Mouse (Mus musculus) E14TG2a.4 (cell line): ENCODE measurements at regions not wholly inside any gene's neighbourhood (a gene's known extent, or its start where the extent isn't known, plus 50 kb on each side); places are given as distances from the start of the nearest gene placed in this dataset.

Experiments
- H3K27me3 ChIP-seq: 2 replicates; pipeline ENCODE4 v1.6.1; 2014; ENCODE audit warnings: low read length, control low read depth; ENCODE audit not compliant: insufficient read depth
- H3K36me3 ChIP-seq: 2 replicates; pipeline ENCODE4 v1.6.1; 2014; ENCODE audit warnings: low read length, control low read depth; ENCODE audit not compliant: insufficient read depth
- H3K4me1 ChIP-seq: replicated peaks from 2 replicates; pipeline ENCODE4 v1.6.1; 2014; ENCODE audit warnings: low read depth, low read length, control low read depth
- H3K4me3 ChIP-seq: replicated peaks from 2 replicates; pipeline ENCODE4 v1.5.1; 2014; ENCODE audit warnings: mild to moderate bottlenecking, low read length
- H3K9me3 ChIP-seq: 2 replicates; pipeline ENCODE4 v1.6.1; 2014; ENCODE audit warnings: low read length, control low read depth
- CTCF ChIP-seq: conservative IDR thresholded peaks from 2 replicates; pipeline ENCODE4 v1.5.1; 2014; ENCODE audit warnings: low read length
- NANOG ChIP-seq: IDR thresholded peaks from 2 replicates; pipeline ENCODE4 v1.6.1; 2014; ENCODE audit warnings: borderline replicate concordance, low read length, mixed read lengths
- POU5F1 ChIP-seq: IDR thresholded peaks from 2 replicates; pipeline ENCODE4 v1.6.1; 2014; ENCODE audit warnings: low read length, borderline replicate concordance

DNA sequence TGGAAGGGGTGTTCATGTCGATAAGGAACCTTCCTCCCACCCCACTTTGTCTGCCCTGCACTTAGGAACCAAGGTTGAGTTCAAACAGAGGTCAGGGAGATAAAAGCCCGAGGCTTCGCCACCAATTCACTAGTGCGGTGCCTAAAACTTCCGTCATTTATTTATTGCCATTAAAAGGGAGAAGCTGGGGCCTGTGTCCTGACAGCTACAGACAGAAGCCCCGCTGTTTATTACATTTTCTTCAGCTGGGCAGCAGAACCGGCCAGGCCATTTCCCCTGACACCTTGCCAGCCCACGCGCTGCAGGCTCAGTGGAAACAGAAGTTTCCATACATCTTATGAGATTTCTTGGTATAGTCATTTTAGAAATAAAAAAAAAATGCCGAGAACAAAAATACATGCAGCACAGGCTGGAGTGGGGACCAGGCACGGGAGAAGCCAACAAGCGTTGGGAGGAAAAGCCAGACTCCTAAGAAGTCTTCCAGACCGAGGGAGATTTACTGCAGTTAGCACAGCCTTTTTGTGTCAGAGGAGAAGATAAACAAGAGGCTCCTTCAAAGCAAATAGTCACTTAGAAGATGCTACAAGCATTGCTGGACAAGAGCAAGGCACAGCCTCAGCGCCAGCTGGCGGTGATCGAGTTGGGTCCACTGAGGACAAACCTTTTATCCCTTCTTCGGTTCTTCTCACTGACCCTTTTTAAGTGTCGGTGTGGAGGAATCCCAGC, 120.5 kb upstream of the Gm10295 start:
- Histone ChIP-seq H3K4me1 (0 out of 2 replicates have a peak, but pooled peaks cover 2% of the 10 kb centered on the region), H3K9me3 (no peaks in the 10 kb centered on the region), H3K27me3 (no peaks in the 10 kb centered on the region), H3K36me3 (no peaks in the 10 kb centered on the region), H3K4me3 (no peak overlapping the region)
- TF ChIP-seq POU5F1 (no peak), NANOG (no peak), CTCF (no peak)

DNA sequence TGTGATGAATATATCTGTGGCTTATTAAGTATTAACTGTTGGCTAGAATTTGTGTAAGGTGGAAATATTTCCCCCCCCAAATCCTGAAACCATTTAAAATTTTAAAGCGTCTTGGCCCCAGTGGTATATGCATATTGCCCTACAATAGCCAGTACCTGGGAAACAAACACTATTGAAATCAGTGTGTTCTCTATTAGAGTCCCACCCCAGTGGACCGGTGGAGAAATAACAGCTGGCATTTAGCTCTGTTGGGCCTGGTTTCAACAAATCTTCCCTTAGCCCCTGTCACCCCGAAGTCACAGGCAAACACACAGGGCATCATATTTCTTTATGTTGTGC, 120.0 kb upstream of the Gm10295 start:
- H3K4me3 ChIP-seq, result no peak overlapping the region
- H3K27me3 ChIP-seq, result no peaks in the 10 kb centered on the region
- TF ChIP-seq CTCF, result no peak
- TF ChIP-seq NANOG, result no peak
- TF ChIP-seq POU5F1, result no peak
- 0 out of 2 replicates have a peak, but pooled peaks cover 2% of the 10 kb centered on the region for H3K4me1 ChIP-seq
- no peaks in the 10 kb centered on the region for H3K36me3 ChIP-seq
- H3K9me3 ChIP-seq, result no peaks in the 10 kb centered on the region

DNA sequence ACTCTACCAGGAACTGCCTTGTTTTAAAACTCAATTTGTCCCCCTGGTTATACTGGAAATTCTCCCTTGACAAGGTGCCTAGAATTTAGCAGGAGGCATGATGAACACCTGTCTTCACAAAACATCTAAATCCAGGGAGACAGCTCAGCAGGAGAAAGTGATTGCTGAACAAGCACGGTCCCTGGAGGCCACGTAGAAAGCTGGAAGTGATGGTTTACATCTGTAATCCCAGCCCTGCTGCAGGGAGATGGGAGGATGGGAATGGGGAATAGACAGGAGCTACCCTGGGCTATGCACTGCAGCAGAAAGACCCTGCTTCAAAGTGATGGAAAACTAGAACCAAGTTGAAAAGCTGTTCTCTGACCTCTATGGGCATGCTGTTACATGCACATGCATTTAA, 119.1 kb upstream of the Gm10295 start:
- Histone ChIP-seq H3K4me3 (no peak overlapping the region), H3K36me3 (no peaks in the 10 kb centered on the region), H3K27me3 (no peaks in the 10 kb centered on the region), H3K9me3 (no peaks in the 10 kb centered on the region), H3K4me1 (0 out of 2 replicates have a peak, but pooled peaks cover 2% of the 10 kb centered on the region)
- no peak for TF ChIP-seq CTCF
- no peak for TF ChIP-seq POU5F1
- TF ChIP-seq NANOG, result no peak

DNA sequence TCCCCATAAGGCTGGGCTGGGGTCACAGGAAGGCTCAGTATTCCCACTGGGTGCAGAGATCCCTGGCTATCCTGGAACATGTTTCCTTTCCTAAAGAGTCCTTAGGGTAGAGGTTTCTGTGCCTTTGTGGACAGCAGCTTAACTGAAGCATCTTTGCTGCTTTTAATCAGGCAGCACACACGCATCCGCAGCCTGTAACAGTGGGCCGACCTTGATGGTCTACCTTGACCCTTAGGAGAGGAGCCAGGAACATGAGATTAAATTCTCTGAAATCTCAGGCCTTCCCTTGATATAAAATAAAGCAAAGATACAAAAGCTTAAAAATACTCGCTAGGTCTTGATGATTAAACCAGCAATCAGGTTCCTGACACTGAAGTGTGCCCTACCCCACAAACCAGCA, 118.7 kb upstream of the Gm10295 start:
- H3K4me1 ChIP-seq, result 0 out of 2 replicates have a peak, but pooled peaks cover 2% of the 10 kb centered on the region
- H3K4me3 ChIP-seq, result no peak overlapping the region
- no peaks in the 10 kb centered on the region for H3K9me3 ChIP-seq
- H3K36me3 ChIP-seq, result no peaks in the 10 kb centered on the region
- H3K27me3 ChIP-seq, result no peaks in the 10 kb centered on the region
- TF ChIP-seq CTCF, result no peak
- no peak for TF ChIP-seq NANOG
- no peak for TF ChIP-seq POU5F1

DNA sequence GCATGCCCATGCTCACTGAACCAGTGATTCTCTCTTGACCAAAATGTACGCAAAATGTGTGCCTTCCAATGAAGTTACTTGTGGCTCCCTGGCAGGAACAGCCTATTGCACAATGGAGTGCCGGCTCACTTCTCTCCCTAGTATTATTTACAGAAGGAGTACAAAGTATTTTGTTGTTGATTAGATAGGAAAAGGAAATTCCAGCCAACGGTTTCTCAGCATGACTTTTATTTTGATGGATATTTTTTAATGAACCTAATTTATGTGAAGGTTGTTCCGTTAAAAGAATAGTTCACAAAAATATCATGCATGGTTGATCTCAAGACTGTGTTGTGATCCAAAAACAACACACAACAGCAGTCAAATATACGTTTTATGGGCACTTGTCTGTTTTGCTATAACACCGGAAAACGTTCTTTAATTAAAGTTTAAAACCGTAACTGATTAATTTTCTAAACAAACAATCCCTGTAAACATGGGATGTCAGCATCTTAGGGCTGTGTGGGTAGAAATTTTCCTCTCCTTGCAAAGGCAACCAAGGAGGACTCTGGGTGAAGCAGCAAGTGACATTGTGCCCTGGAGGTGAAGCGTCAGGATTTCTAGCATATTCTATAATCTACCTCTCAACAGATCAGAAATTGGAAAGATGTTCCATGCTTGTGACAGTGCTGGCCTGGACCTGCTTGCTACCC, 116.3 kb upstream of the Gm10295 start:
- Histone ChIP-seq H3K4me3 (no peak overlapping the region), H3K36me3 (no peaks in the 10 kb centered on the region), H3K9me3 (no peaks in the 10 kb centered on the region), H3K4me1 (0 out of 2 replicates have a peak, but pooled peaks cover 2% of the 10 kb centered on the region), H3K27me3 (no peaks in the 10 kb centered on the region)
- TF ChIP-seq CTCF (no peak), POU5F1 (no peak), NANOG (no peak)

DNA sequence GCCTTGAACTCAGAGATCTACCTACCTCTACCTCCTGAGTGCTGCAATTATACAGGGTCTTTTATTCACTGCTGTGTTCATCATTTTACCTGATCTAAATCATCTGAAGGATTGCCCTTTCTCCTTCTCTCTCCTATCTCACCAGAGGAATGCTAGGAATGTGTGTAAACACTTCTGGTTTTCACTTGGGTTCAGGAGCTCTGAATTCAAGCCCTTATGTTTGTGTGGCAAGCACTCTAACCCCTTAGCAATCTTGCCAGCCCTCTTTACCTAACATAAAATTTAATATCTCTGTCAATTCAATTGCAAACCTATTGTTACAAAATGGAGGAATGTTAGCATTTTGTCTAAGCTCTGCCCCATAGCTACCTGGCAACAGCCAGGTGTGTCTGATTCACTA, 112.8 kb upstream of the Gm10295 start:
- TF ChIP-seq POU5F1 (no peak), NANOG (no peak), CTCF (no peak)
- no peaks in the 10 kb centered on the region for H3K9me3 ChIP-seq

DNA sequence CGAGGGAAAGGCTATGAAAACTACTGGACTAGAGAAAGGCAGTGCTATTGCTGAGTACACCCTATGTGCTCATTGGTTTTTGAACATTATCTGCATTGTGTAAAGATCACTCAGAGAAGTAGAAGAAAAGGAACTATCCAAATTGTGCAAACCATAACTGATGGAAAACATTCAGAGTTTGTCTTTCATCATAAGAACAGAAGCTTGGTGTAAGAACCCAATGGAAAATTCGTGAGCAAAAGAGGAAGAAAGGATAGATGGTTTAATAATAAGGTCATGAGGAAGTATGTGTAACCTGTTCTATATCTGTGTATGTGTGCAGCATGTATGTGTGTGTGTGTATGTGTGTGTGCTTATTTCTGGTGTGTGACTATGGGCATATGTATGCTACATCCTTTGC, 112.3 kb upstream of the Gm10295 start:
- Histone ChIP-seq H3K4me3 (no peak overlapping the region), H3K9me3 (no peaks in the 10 kb centered on the region), H3K27me3 (no peaks in the 10 kb centered on the region), H3K4me1 (0 out of 2 replicates have a peak, but pooled peaks cover 3% of the 10 kb centered on the region), H3K36me3 (no peaks in the 10 kb centered on the region)
- TF ChIP-seq NANOG, result no peak
- no peak for TF ChIP-seq CTCF
- TF ChIP-seq POU5F1, result no peak

More for the DNA sequence above, 112.8 kb upstream of the Gm10295 start:
- H3K4me3 ChIP-seq, result no peak overlapping the region
- no peaks in the 10 kb centered on the region for H3K27me3 ChIP-seq
- H3K36me3 ChIP-seq, result no peaks in the 10 kb centered on the region
- H3K4me1 ChIP-seq, result no peaks in the 10 kb centered on the region

DNA sequence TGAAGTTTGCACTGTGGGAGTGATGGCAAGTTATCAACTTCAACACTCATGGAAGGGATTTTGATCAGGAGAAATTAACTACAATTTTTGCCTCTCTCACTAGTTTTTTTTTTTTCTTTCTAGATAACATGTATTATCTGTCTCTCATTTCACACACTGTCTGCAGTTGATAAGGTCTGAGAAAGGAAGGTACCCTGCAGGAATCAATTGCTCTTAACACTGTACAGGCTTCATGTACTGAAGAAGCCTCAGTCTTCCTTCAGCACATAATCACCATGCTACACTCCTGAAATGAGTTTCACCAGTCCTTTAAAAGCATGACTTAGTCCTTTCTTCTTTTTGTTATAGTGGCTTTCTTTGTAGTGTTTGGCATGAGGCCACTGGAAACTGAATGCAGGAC, 108.5 kb upstream of the Gm10295 start:
- Histone ChIP-seq H3K9me3 (peaks cover 9% of the 10 kb centered on the region), H3K4me1 (peaks cover 22% of the 10 kb centered on the region), H3K36me3 (no peaks in the 10 kb centered on the region), H3K27me3 (no peaks in the 10 kb centered on the region), H3K4me3 (no peak overlapping the region)
- no peak for TF ChIP-seq POU5F1
- no peak for TF ChIP-seq CTCF
- no peak for TF ChIP-seq NANOG
